Mouse (Mus musculus) forebrain, embryonic 13.5 days (tissue): ENCODE measurements around the gene Smim17. TPM values are rescaled to one million over a fixed set of nuclear protein-coding genes. Genes with fewer than 3 reads are reported as not detected.
"Not testable (repeated sequence)": the region's sequence is repeated elsewhere in the genome, so short reads cannot be mapped to it uniquely, and the experiment has no call there.

ENCODE experiments used
- ATAC-seq: fragments of 200-750 bp; cut with Nextera tagmentation; 2 replicates; pipeline ENCODE4 v1.8.0; 2017
- H3K27ac ChIP-seq: fragments of 300-500 bp; sonication (generic); 2 replicates; pipeline ENCODE4 v1.5.1; 2015; ENCODE audit warnings: inconsistent platforms, mild to moderate bottlenecking, moderate library complexity
- H3K27me3 ChIP-seq: fragments of 300-500 bp; sonication (generic); 2 replicates; pipeline ENCODE4 v1.6.1; 2015; ENCODE audit warnings: mild to moderate bottlenecking, inconsistent platforms
- H3K36me3 ChIP-seq: fragments of 300-500 bp; sonication (generic); 2 replicates; pipeline ENCODE4 v1.6.1; 2015; ENCODE audit warnings: mild to moderate bottlenecking, inconsistent platforms; ENCODE audit not compliant: poor library complexity, severe bottlenecking
- H3K4me1 ChIP-seq: fragments of 300-500 bp; sonication (generic); 2 replicates; pipeline ENCODE4 v1.6.1; 2015; ENCODE audit warnings: inconsistent platforms
- H3K4me2 ChIP-seq: fragments of 300-500 bp; sonication (generic); 2 replicates; pipeline ENCODE4 v1.6.1; 2015; ENCODE audit warnings: inconsistent platforms, mild to moderate bottlenecking, moderate library complexity
- H3K4me3 ChIP-seq: fragments of 300-500 bp; sonication (generic); 2 replicates; pipeline ENCODE4 v1.5.1; 2015; ENCODE audit warnings: mild to moderate bottlenecking, inconsistent platforms
- H3K9ac ChIP-seq: fragments of 300-500 bp; sonication (generic); 2 replicates; pipeline ENCODE4 v1.6.1; 2015; ENCODE audit warnings: mild to moderate bottlenecking, inconsistent platforms
- H3K9me3 ChIP-seq: fragments of 300-500 bp; sonication (generic); replicated peaks from 2 replicates; pipeline ENCODE4 v1.6.1; 2016; ENCODE audit warnings: inconsistent platforms
- WGBS: fragments of 180-500 bp; shearing (Covaris S2); methylation state at CpG from one replicate; pipeline ENCODE4 v1.1.7; 2015; 5-methylcytosine and 5-hydroxymethylcytosine counted together
- polyA plus RNA-seq: library from polyadenylated mRNA; unstranded; fragments of >200 nt; fragmentation: Nextera tagmentation; extraction: Ambion mirVana; gene quantifications from 2 replicates; pipeline ENCODE4 v1.2.1, GENCODE M21; 2015

The Smim17 gene
- polyA plus RNA-seq, 1 experiment from 2014 or later = 1.6 TPM

- Histone ChIP-seq H3K27ac (no peak overlapping the region), H3K4me3 (no peak overlapping the region), H3K9ac (no peak overlapping the region), H3K4me2 (no peak overlapping the region), H3K4me1 (no peaks in the 10 kb centered on the region; the same call in 1 of the 2 replicates), H3K36me3 (no peaks in the 10 kb centered on the region), H3K9me3 (0 out of 2 replicates have a peak, but pooled peaks cover 6% of the 10 kb centered on the region), H3K27me3 (no peaks in the 10 kb centered on the region)
- no peak for ATAC-seq
- WGBS = 90% methylated on average over 3 of the region's 3 CpGs
Observed at GRCm38 (mm10) chr7:6429381-6429780, 30.9 kb downstream of the Smim17 start.

GRCm38 (mm10) chr7:6430342-6430741 lies 31.8 kb downstream of the Smim17 start:
- H3K4me3 ChIP-seq = no peak overlapping the region
- no peak for ATAC-seq
- H3K4me1 ChIP-seq = peaks cover 6% of the 10 kb centered on the region
- H3K4me2 ChIP-seq = no peak overlapping the region
- no peak overlapping the region for H3K27ac ChIP-seq
- 46% methylated on average over 2 of the region's 2 CpGs for WGBS
- no peaks in the 10 kb centered on the region for H3K36me3 ChIP-seq
- H3K9me3 ChIP-seq = 0 out of 2 replicates have a peak, but pooled peaks cover 6% of the 10 kb centered on the region
- H3K9ac ChIP-seq = no peak overlapping the region
- H3K27me3 ChIP-seq = no peaks in the 10 kb centered on the region

- H3K4me2 ChIP-seq = no peak within 1 kb of the TSS
- no peaks in the 10 kb centered on the region for H3K36me3 ChIP-seq
- WGBS = 78% methylated on average over 3 of the region's 3 CpGs
- ATAC-seq = no peak
- H3K27me3 ChIP-seq = no peaks in the 10 kb centered on the region
- H3K9me3 ChIP-seq = 0 out of 2 replicates have a peak, but pooled peaks cover 3% of the 10 kb centered on the region
- H3K27ac ChIP-seq = no peak within 1 kb of the TSS
- H3K9ac ChIP-seq = no peak within 1 kb of the TSS
- H3K4me3 ChIP-seq = no peak within 1 kb of the TSS
- peaks cover 12% of the 10 kb centered on the region for H3K4me1 ChIP-seq
Observed at GRCm38 (mm10) chr7:6438388-6438787, 39.9 kb downstream of the Smim17 start, which contains the start of gene Olfr1344. Gene Olfr1344, plus strand, starts transcription at chr7:6438688.

GRCm38 (mm10) chr7:6441173-6441572 lies 42.7 kb downstream of the Smim17 start:
- Histone ChIP-seq H3K4me3 (no peak overlapping the region), H3K36me3 (no peaks in the 10 kb centered on the region), H3K27ac (no peak overlapping the region), H3K27me3 (no peaks in the 10 kb centered on the region), H3K4me1 (no peaks in the 10 kb centered on the region), H3K9ac (no peak overlapping the region), H3K9me3 (0 out of 2 replicates have a peak, but pooled peaks cover 3% of the 10 kb centered on the region), H3K4me2 (no peak overlapping the region)
- ATAC-seq = no peak
- WGBS = 67% methylated on average over 2 of the region's 2 CpGs

GRCm38 (mm10) chr7:6447771-6448170 lies 49.3 kb downstream of the Smim17 start:
- ATAC-seq = no peak
- H3K9ac ChIP-seq = no peak overlapping the region
- H3K27me3 ChIP-seq = no peaks in the 10 kb centered on the region
- no peak overlapping the region for H3K4me2 ChIP-seq
- H3K36me3 ChIP-seq = no peaks in the 10 kb centered on the region
- no peak overlapping the region for H3K27ac ChIP-seq
- 0 out of 2 replicates have a peak, but pooled peaks cover 4% of the 10 kb centered on the region for H3K9me3 ChIP-seq
- H3K4me3 ChIP-seq = no peak overlapping the region
- no peaks in the 10 kb centered on the region for H3K4me1 ChIP-seq
- 89% methylated on average over 5 of the region's 5 CpGs for WGBS

GRCm38 (mm10) chr7:6455868-6456267 lies 57.4 kb downstream of the Smim17 start, which contains the start of gene Olfr1336:
Gene Olfr1336, plus strand, starts transcription at chr7:6456168.
- no peaks in the 10 kb centered on the region for H3K4me1 ChIP-seq
- H3K4me2 ChIP-seq = no peak within 1 kb of the TSS
- H3K27me3 ChIP-seq = no peaks in the 10 kb centered on the region
- no peaks in the 10 kb centered on the region for H3K36me3 ChIP-seq
- peaks cover 9% of the 10 kb centered on the region; the same call in 1 of the 2 replicates for H3K9me3 ChIP-seq
- H3K27ac ChIP-seq = no peak within 1 kb of the TSS
- no peak within 1 kb of the TSS for H3K4me3 ChIP-seq
- ATAC-seq = no peak
- no peak within 1 kb of the TSS for H3K9ac ChIP-seq

- WGBS = 32% methylated on average over 3 of the region's 3 CpGs
- Histone ChIP-seq H3K9me3 (peaks cover 13% of the 10 kb centered on the region; the same call in 1 of the 2 replicates), H3K27me3 (no peaks in the 10 kb centered on the region)
Observed at GRCm38 (mm10) chr7:6456399-6456798, 57.9 kb downstream of the Smim17 start.

GRCm38 (mm10) chr7:6466951-6467350 lies 68.4 kb downstream of the Smim17 start, which contains the start of gene Olfr1346:
Gene Olfr1346, plus strand, starts transcription at chr7:6467101.
- Histone ChIP-seq H3K9me3 (no peaks in the 10 kb centered on the region; the same call in 1 of the 2 replicates), H3K4me1 (no peaks in the 10 kb centered on the region), H3K36me3 (no peaks in the 10 kb centered on the region), H3K9ac (no peak within 1 kb of the TSS), H3K27me3 (no peaks in the 10 kb centered on the region), H3K4me2 (no peak within 1 kb of the TSS), H3K4me3 (no peak within 1 kb of the TSS), H3K27ac (no peak within 1 kb of the TSS)
- no peak for ATAC-seq

More at GRCm38 (mm10) chr7:6456399-6456798, 57.9 kb downstream of the Smim17 start:
- H3K9ac ChIP-seq = no peak overlapping the region
- H3K27ac ChIP-seq = no peak overlapping the region
- H3K4me2 ChIP-seq = no peak overlapping the region
- no peak for ATAC-seq
- no peaks in the 10 kb centered on the region for H3K36me3 ChIP-seq
- H3K4me1 ChIP-seq = no peaks in the 10 kb centered on the region
- H3K4me3 ChIP-seq = no peak overlapping the region

GRCm38 (mm10) chr7:6477633-6478032 lies 79.1 kb downstream of the Smim17 start:
- not testable (repeated sequence) for H3K4me2 ChIP-seq, H3K27ac ChIP-seq, H3K36me3 ChIP-seq, H3K4me3 ChIP-seq, H3K4me1 ChIP-seq, H3K27me3 ChIP-seq, ATAC-seq, H3K9ac ChIP-seq
- H3K9me3 ChIP-seq = peaks cover 15% of the 10 kb centered on the region
- WGBS = 83% methylated on average over 2 of the region's 2 CpGs

Other genes with a start within 250 kb of the Smim17 start
- gene Zfp787, start 242.7 kb upstream of the Smim17 start, polyA plus RNA-seq = 20.0 and 22.8 TPM in 2 replicates
- gene Zfp444, start 226.5 kb upstream of the Smim17 start, polyA plus RNA-seq = 84.4 and 85.5 TPM in 2 replicates
- not detected in 2 replicates for gene Galp, start 201.6 kb upstream of the Smim17 start, polyA plus RNA-seq
- gene Zscan5b, start 176.4 kb upstream of the Smim17 start, polyA plus RNA-seq = not detected in 2 replicates
- not detected in 2 replicates for gene Epp13, start 146.0 kb upstream of the Smim17 start, polyA plus RNA-seq
- gene Zfp667, start 112.1 kb upstream of the Smim17 start, polyA plus RNA-seq = 14.8 and 16.5 TPM in 2 replicates
- 9.2 and 9.9 TPM in 2 replicates for gene Zfp583, start 67.4 kb upstream of the Smim17 start, polyA plus RNA-seq
- 4.1 and 4.9 TPM in 2 replicates for gene Gm3854, start 55.0 kb upstream of the Smim17 start, polyA plus RNA-seq
- 3.3 TPM in 2 replicates for gene Zfp78, start 35.4 kb upstream of the Smim17 start, polyA plus RNA-seq
- gene Zfp28, start 15.4 kb upstream of the Smim17 start, polyA plus RNA-seq = 12.4 and 13.7 TPM in 2 replicates
- gene Gm20715, start 11.6 kb downstream of the Smim17 start, polyA plus RNA-seq = 0.05 TPM in 1 of 2 replicates, not detected in the other
- 0.09 TPM in 1 of 2 replicates, not detected in the other for gene Olfr1344, start 40.0 kb downstream of the Smim17 start, polyA plus RNA-seq
- not detected in 2 replicates for gene Olfr1336, start 57.5 kb downstream of the Smim17 start, polyA plus RNA-seq
- gene Olfr1346, start 68.4 kb downstream of the Smim17 start, polyA plus RNA-seq = not detected in 2 replicates
- gene Olfr5, start 88.2 kb downstream of the Smim17 start, polyA plus RNA-seq = not detected in 2 replicates
- not detected in 2 replicates for gene Olfr1347, start 101.0 kb downstream of the Smim17 start, polyA plus RNA-seq
- not detected in 2 replicates for gene Olfr1348, start 110.0 kb downstream of the Smim17 start, polyA plus RNA-seq
- gene Olfr1349, start 124.2 kb downstream of the Smim17 start, polyA plus RNA-seq = not detected in 2 replicates
- not detected in 2 replicates for gene Olfr1350, start 166.1 kb downstream of the Smim17 start, polyA plus RNA-seq